Mouse (Mus musculus) erythroblast, embryonic 14.5 days (primary cell): ENCODE data around the gene Inhbe. TPM values are rescaled to one million over a fixed set of nuclear protein-coding genes. Genes with fewer than 3 reads are reported as not detected.

ENCODE experiments used
- H3K27me3 ChIP-seq: 2 replicates; pipeline ENCODE4 v1.6.1; 2012; ENCODE audit warnings: inconsistent platforms; ENCODE audit not compliant: control insufficient read depth
- H3K36me3 ChIP-seq: 2 replicates; pipeline ENCODE4 v1.6.1; 2012; ENCODE audit warnings: mild to moderate bottlenecking, inconsistent platforms; ENCODE audit not compliant: control insufficient read depth
- H3K4me1 ChIP-seq: 2 replicates; pipeline ENCODE4 v1.6.1; 2012; ENCODE audit warnings: inconsistent platforms; ENCODE audit not compliant: control insufficient read depth
- H3K4me3 ChIP-seq: replicated peaks from 2 replicates; pipeline ENCODE3; 2012; ENCODE audit warnings: moderate library complexity, mild to moderate bottlenecking, inconsistent platforms
- H3K9me3 ChIP-seq: 2 replicates; pipeline ENCODE4 v1.6.1; 2012; ENCODE audit warnings: low read length, inconsistent platforms, mixed read lengths; ENCODE audit not compliant: control insufficient read depth
- GATA1 ChIP-seq: IDR thresholded peaks from 2 replicates; pipeline ENCODE4 v1.6.1; 2012; ENCODE audit warnings: low read length, inconsistent platforms, mixed read lengths
- TAL1 ChIP-seq: IDR thresholded peaks from 3 replicates; pipeline ENCODE4 v1.6.1; 2012; ENCODE audit warnings: low read length, inconsistent platforms, mixed read lengths
- polyA plus RNA-seq: library from polyadenylated mRNA; stranded (reverse); fragments of >175 nt; gene quantifications from 2 replicates; pipeline ENCODE4 v1.2.3, GENCODE M21; 2012

Gene Inhbe
- polyA plus RNA-seq, 1 experiment = not detected

- no peak for TF ChIP-seq TAL1
- Histone ChIP-seq H3K4me1 (peaks cover 12% of the 10 kb centered on the region), H3K4me3 (no peak overlapping the region), H3K36me3 (peaks cover 99% of the 10 kb centered on the region), H3K27me3 (no peaks in the 10 kb centered on the region), H3K9me3 (peaks cover 2% of the 10 kb centered on the region; the same call in 1 of the 2 replicates)
These were observed 51.1 kb downstream of the Inhbe start for GRCm38 (mm10) chr10:127303136-127303535.

GRCm38 (mm10) chr10:127300361-127300760, 53.9 kb downstream of the Inhbe start:
- H3K4me1 ChIP-seq = peaks cover 23% of the 10 kb centered on the region
- H3K4me3 ChIP-seq = no peak overlapping the region
- H3K36me3 ChIP-seq = peaks cover 99% of the 10 kb centered on the region
- TF ChIP-seq GATA1 (no peak), TAL1 (no peak)
- peaks cover 2% of the 10 kb centered on the region; the same call in 1 of the 2 replicates for H3K9me3 ChIP-seq
- H3K27me3 ChIP-seq = no peaks in the 10 kb centered on the region; the same call in 1 of the 2 replicates

Other genes with a start within 250 kb of the Inhbe start
- gene Os9, start 233.3 kb downstream of the Inhbe start, polyA plus RNA-seq = 13.2 and 14.7 TPM in 2 replicates
- 0.56 and 1.0 TPM in 2 replicates for gene B4galnt1, start 189.2 kb downstream of the Inhbe start, polyA plus RNA-seq
- gene Slc26a10, start 173.8 kb downstream of the Inhbe start, polyA plus RNA-seq = not detected in 2 replicates
- gene Arhgef25, start 164.3 kb downstream of the Inhbe start, polyA plus RNA-seq = 0.47 and 0.52 TPM in 2 replicates
- 11.1 and 11.5 TPM in 2 replicates for gene Dtx3, start 158.7 kb downstream of the Inhbe start, polyA plus RNA-seq
- gene Pip4k2c, start 142.8 kb downstream of the Inhbe start, polyA plus RNA-seq = 9.5 and 10.2 TPM in 2 replicates
- 0.01 and 0.03 TPM in 2 replicates for gene Kif5a, start 91.1 kb downstream of the Inhbe start, polyA plus RNA-seq
- 15.3 and 16.5 TPM in 2 replicates for gene Dctn2, start 88.0 kb downstream of the Inhbe start, polyA plus RNA-seq
- 33.5 and 35.5 TPM in 2 replicates for gene Mbd6, start 65.4 kb downstream of the Inhbe start, polyA plus RNA-seq
- 12.0 and 17.1 TPM in 2 replicates for gene Mars, start 42.6 kb downstream of the Inhbe start, polyA plus RNA-seq
- gene Arhgap9, start 32.4 kb downstream of the Inhbe start, polyA plus RNA-seq = 0.06 and 0.16 TPM in 2 replicates
- not detected in 2 replicates for gene Gli1, start 12.4 kb downstream of the Inhbe start, polyA plus RNA-seq
- not detected in 2 replicates for gene Inhbc, start 16.0 kb upstream of the Inhbe start, polyA plus RNA-seq
- 8.8 and 11.1 TPM in 2 replicates for gene R3hdm2, start 25.9 kb upstream of the Inhbe start, polyA plus RNA-seq
- 0.04 and 0.05 TPM in 2 replicates for gene Stac3, start 147.3 kb upstream of the Inhbe start, polyA plus RNA-seq
- gene Ndufa4l2, start 160.6 kb upstream of the Inhbe start, polyA plus RNA-seq = 1.1 and 2.6 TPM in 2 replicates
- 27.8 and 31.8 TPM in 2 replicates for gene Shmt2, start 168.0 kb upstream of the Inhbe start, polyA plus RNA-seq
- gene Nxph4, start 180.1 kb upstream of the Inhbe start, polyA plus RNA-seq = not detected in 2 replicates